Mouse (Mus musculus) layer of hippocampus, postnatal 14 days (tissue): Measurements from ENCODE around the gene Muc5b. TPM values are rescaled to one million over a fixed set of nuclear protein-coding genes. Genes with fewer than 3 reads are reported as not detected.
"Not testable (repeated sequence)": the region's sequence is repeated elsewhere in the genome, so short reads cannot be mapped to it uniquely, and the experiment has no call there.

Experiments used
- DNase-seq, 2 experiments: peaks; one replicate each; pipeline ENCODE4 v3.0.0; 2021 to 2022; ENCODE audit warnings: low spot score in 2 of 2, mixed read lengths in 1 of 2
- long read RNA-seq, 2 experiments: library from polyadenylated mRNA; stranded (forward); transcript quantifications; one replicate each; pipeline ENCODE4 v2.0.0; 2021
- total RNA-seq, 2 experiments: library from RNA; stranded (reverse); gene quantifications; 2 replicates each; pipeline ENCODE4 v1.2.3; 2021

Muc5b gene
- not detected for total RNA-seq
- long read RNA-seq, experiment 1 = 0 reads
- long read RNA-seq, experiment 2 = 0 reads

- no peak for DNase-seq
Observed at GRCm38 (mm10) chr7:141838779-141839178, at the start of gene Muc5b. Muc5b (plus strand) TSS chr7:141839070.

DNA sequence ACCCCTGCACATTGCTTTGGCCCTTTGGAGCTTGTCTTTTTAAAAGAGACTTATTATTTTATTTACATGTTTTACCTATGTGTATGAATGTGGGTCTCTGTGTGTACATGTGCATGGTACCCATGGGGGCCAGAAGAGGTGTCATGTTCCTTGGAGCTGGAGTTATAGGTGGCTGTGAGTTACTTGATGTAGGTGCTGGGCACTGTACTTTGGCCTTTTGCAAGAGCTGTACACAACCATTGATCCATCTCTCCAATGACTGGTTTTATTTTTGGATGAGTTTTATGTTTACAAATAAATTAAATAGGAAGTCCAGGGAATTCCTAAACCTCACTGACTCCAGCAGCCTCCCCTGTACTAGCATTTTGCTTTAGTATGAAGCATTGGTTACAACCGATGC is 44.6 kb upstream of the Muc5b start:
- no peak for DNase-seq

DNA sequence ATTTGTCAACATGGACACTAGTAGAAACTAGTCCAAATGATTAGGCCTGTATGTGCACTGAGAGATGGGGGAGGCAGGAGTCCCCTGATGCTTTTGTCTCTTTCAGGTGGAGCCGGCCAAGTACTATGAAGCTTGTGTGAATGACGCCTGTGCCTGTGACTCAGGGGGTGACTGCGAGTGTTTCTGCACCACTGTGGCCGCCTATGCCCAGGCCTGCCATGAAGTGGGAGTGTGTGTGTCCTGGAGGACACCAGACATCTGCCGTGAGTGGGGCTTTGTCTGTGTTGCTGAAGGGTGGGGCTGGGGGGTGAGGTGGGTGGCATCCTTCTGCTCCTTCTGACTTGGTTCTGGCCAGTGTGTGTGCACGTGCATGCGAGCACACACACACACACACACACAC is 35.7 kb upstream of the Muc5b start:
- DNase-seq = no peak

- peak; percentile 22 to 37 for DNase-seq
Observed at GRCm38 (mm10) chr7:141805384-141805783, 33.5 kb upstream of the Muc5b start.

DNA sequence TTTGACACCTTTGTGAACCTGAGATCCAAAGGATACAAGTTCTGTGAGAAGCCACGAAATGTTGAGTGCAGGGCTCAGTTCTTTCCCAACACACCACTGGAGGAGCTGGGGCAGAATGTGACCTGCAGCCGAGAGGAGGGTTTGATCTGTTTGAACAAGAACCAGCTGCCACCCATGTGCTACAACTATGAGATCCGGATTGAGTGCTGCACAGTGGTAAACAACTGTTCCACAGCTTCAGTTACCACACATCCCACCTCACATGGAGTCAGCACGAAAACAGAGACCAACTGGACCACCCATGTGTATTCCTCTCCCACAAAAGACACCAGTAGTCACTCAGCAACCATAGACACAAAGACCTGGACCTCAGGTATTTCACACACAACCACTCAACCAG is 31.0 kb upstream of the Muc5b start:
- DNase-seq = not testable (repeated sequence)

DNA sequence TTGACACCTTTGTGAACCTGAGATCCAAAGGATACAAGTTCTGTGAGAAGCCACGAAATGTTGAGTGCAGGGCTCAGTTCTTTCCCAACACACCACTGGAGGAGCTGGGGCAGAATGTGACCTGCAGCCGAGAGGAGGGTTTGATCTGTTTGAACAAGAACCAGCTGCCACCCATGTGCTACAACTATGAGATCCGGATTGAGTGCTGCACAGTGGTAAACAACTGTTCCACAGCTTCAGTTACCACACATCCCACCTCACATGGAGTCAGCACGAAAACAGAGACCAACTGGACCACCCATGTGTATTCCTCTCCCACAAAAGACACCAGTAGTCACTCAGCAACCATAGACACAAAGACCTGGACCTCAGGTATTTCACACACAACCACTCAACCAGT is 28.9 kb upstream of the Muc5b start:
- not testable (repeated sequence) for DNase-seq

DNA sequence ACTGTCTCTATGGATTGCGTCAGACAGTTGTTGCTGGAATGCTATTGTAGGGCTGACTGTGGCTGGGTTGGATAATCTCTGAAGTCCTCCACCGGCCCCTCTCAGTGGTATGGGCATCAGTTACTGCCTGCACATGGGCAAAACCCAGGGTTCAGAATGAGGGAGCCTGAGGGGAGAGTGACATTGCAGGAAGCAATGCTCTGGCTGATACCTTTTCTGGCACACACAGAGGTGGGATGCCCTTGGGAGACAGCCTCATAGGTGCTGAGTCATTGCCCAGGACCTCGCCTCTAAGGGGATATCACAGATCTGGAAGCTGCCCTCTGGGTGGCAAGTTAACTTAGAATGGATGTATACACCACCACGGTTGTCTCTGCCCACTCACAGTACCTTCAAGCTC is 25.5 kb upstream of the Muc5b start:
- DNase-seq = no peak

DNA sequence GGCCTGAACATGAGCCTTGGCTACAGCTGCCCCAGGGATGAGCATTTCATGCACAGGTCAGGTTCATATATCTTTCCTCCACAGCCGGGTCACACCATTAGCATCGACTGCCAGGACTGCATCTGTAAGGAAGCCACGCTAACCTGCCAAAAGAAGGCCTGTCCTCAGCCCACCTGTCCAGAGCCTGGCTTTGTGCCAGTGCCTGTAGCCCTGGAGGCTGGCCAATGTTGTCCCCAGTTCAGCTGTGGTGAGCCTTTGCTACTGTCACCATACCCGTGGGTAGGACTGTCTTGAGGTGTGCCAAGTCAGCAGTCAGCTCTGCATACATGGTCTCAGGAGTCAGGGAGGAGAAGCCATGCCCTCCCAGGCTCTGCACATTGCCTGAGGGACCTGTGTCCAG is 23.5 kb upstream of the Muc5b start:
- DNase-seq = no peak

DNA sequence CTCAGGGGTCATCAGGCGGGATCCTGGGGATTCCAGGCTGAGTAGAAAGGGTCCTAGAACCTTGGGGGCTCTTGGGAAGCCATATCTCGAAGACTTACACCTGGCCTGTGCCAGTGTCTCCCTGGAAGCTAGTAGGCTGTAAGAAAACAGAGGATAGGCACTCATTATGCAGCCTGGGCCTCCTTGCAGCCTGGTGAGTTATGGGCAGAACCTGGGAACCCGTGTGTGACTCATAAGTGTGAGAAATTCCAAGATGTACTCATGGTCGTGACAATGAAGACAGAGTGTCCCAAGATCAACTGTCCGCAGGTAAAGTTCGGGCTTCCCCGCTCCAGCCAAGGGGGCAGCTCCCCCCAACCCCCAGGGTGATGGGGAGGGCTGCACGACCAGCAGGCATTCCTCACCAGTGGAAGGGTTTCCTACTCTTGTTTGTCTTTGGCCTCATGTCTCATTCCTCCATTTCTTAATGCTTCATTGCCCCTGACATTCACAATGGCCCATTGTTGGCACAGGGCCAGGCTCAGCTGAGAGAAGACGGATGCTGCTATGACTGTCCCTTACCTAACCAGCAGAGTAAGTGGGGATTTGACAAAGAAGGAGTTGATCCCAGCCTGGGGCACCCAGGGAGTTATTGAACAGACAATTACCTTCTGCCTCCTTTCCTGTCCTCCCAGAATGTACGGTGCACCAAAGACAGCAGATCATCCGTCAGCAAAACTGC is 21.4 kb upstream of the Muc5b start:
- DNase-seq = no peak

- no peak for DNase-seq
Observed at GRCm38 (mm10) chr7:141818267-141818666, 20.6 kb upstream of the Muc5b start.

DNA sequence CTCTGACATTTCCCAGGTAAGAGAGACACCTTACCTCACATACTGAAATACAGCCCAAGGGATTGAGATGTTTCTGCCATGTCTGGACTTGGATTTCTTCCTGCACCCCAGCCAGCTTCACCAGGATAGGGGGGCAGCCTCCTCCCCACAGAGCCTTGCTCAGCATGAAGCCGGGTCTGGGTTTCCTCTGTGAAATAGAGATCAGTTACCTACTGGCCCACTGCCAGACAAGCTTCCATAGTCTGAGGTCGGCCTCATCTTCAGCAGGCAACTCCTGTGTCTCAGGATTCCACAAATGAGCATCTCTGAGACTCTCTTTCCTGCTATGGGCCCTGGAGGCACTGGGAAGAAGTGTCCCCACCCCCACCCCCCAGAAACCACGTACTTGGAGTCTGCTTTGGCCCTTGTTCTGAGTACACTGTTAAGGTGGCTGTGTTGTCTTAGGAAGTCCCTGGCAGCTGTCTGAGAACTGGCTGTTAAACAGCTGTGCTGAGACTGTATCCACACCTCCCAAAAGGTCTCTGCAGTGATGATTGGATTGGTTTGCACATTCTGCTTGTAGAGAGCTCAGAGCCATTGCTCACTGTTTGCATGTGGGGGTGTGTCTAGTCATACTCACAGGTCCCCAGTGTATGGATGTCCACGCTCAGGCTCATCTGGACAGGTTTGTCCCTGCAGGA is 16.1 kb upstream of the Muc5b start:
- DNase-seq = no peak

DNA sequence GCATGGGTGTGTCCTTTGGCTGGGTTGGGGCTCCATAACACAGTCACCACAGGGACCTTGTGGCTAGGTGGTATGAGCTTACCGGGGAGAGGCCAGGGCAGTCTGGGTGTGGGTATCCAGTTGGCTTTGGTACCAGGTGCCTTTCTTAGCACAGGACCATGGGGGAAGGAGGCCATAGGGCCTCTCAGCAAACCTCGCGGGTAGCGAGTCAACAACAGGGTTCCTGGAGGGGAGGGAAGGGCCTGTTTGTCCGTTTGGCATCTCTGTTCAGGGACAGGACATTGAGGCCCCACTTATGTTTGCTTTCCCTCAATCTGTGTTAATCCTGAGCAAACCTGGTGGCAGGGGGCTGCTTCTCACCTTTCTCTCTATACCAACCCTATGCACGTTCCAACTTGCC is 15.2 kb upstream of the Muc5b start:
- no peak for DNase-seq

DNA sequence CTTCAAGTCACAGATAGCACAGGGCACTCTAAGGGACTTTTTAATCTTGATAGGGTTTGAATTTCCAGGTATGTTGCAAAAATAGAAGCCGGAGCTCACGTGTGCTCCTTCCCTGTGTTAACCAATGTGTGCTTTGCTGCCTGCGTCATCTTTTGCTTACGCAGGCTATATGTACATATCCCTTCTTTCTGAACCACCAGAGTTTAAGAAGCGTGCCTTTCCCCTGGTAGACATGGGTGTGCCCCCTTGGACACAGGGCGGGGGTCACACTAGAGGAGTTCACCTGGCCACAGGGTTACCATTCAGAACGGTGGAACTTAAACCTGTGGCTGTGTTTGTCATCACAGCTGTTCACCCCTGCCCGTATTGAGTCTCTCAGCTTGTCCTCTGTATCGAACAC is 14.5 kb upstream of the Muc5b start:
- DNase-seq = no peak

DNA sequence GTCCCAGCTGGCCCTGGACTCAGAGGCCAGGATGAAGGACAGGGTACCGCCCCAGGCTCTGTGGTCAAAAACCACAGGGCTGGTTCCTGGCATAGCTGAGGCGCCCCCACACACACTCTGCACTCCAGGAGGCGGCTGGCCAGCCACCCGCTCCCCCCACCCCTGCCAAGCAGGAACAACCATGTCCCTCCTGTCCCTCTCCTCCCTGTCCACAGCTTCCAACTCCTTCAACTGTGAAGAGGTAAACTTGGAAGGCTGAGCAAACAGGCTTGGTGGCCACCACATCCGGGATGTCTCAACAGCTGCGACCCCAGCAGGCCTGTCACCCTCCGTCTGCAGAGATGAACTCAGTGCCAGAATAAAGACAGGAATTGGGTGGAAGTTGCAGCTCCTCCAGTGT is 2.9 kb upstream of the Muc5b start:
- no peak for DNase-seq

DNA sequence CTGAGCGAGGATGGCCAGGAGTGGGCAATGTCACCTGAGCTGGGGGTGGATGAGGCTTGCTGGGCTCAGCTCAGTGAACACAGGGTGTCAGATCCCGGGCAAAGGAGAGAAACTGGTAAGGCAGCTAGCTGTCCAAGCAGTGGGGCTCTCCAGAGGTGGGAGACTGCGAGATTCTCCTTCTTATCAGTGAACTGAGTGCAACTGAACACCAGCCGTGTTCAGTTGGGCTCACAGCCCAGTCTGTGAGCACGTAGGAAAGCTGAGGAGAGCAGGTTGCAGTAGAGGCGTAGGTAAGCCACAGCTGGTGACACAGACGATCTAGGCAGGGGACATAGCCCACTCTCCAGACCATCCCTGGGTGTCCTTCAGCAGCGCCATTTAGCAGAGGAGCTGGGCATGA is 2.4 kb upstream of the Muc5b start:
- DNase-seq = no peak

DNA sequence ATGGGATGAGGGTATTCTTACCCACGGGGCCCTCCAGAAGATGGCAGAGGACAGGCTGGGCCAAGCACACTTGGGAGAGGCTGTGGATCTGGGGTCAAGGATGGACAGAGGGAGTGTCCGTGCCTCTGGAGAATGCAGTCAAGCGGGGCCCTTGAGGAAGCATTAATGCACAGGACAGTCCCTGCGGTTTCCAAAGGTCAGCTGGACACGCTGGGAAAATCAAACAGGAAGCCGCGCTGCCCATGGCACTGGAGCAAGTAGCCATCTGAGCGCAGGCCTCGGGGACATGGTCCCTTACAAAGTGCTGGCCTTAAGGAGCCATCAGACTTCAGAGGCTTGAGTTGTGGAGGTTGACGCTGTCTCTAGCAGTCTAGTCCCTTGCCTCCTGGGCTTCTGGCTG is 1.5 kb downstream of the Muc5b start:
- DNase-seq = no peak

GRCm38 (mm10) chr7:141861046-141861445 is 22.2 kb downstream of the Muc5b start:
- DNase-seq = no peak

- no peak for DNase-seq
Observed at GRCm38 (mm10) chr7:141869644-141870043, 30.8 kb downstream of the Muc5b start.

GRCm38 (mm10) chr7:141870553-141870952 is 31.7 kb downstream of the Muc5b start:
- no peak for DNase-seq

- DNase-seq = no peak
Observed at GRCm38 (mm10) chr7:141874891-141875290, 36.0 kb downstream of the Muc5b start.

GRCm38 (mm10) chr7:141878813-141879212 is 39.9 kb downstream of the Muc5b start:
- DNase-seq = no peak

DNA sequence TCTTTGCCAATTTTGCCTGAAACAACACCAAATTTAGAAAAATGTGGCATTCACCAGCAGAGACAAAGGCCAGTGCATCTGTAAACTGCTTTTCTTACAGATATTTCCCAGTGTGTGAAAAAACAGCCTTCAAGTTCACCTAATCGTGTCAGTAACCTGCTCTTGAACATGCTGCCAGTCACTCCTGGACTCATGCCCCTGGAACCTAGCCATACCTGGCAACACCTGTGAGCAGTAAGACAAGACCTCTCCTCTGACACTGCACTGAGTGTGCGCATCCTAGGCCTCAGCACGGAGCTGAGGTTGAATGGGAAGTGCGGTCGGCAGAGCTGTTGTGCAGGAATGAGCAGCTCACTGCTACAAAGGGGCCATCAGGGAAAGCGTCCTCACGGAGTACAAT is 53.3 kb downstream of the Muc5b start:
- no peak for DNase-seq

DNA sequence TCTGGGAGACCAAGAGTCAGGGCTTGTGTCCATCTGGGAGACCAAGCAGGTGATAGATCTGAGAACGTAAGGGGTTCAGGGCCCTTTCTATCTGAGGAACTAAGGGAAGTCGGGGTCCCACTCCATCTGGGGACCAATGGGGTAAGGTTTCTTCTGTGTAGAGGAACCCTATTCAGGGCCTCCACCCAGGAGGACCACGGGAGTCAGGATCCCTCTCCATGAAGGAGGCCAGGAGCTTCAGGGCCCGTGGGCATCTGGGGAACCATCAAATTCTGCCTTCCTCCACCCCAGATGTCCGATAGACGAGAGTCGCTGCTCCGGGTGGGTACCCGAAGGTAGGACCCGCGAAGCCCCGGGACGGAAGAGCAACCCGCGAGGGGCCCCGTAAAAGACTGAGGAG is 63.0 kb downstream of the Muc5b start:
- no peak for DNase-seq
